ENCODE assay signal across 28 mouse cellular contexts in the genomic region with DNA sequence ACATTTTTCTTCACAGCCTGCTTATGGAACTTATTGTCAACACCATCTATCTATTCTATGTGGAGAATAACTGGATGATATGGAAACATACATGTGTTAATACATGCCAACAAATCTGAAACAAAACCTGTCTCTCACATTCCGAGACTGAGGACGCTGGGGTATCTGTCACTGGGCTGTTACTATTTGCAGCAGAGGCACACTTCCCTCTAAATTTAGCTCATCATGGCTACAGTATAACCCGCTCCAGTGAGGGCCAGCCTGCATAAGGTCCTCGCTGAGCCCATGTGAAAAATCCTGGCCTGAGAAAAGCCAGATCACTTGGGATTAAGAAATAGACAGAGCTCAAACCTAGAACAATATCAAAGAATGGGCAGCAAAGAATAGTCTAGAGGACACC. TPM values are rescaled to one million over a fixed set of nuclear protein-coding genes. Genes with fewer than 3 reads are reported as not detected.
DNase-seq lines count a peak whose midpoint lies in the region; ATAC-seq and TF ChIP-seq lines count a peak whose summit lies in the region.
"Had no signal": no experiment of that assay in that cellular context is flagged by ENCODE, and none has a peak within 500 bp of the region (broad histone marks: within the 10 kb centered on the region; RNA-seq: fewer than 3 reads in every experiment).

No protein-coding gene starts in this region.

- no peak for TF ChIP-seq CTCF in intestine, postnatal 0 days (IDR thresholded peaks at IDR 0.05; ENCODE audit: low read depth)

- H3K9me3 ChIP-seq in heart, embryonic 13.5 days = no peaks in the 10 kb centered on the region
- H3K9me3 ChIP-seq in intestine, postnatal 0 days (ENCODE audit: control insufficient read depth) = no peaks in the 10 kb centered on the region
- H3K9me3 ChIP-seq: forebrain, embryonic 12.5 days; hindbrain, embryonic 15.5 days; liver, embryonic 13.5 days; megakaryocyte, embryonic 14.5 days; midbrain, embryonic 12.5 days; neural tube, embryonic 13.5 days; stomach, embryonic 15.5 days had no signal

- peak overlapping the region; percentile 28; the same call in 1 of the 2 replicates for H3K9ac ChIP-seq in heart, embryonic 13.5 days
- no peak overlapping the region for H3K9ac ChIP-seq in intestine, postnatal 0 days (ENCODE audit: low read depth, low read length)
- H3K9ac ChIP-seq: forebrain, embryonic 12.5 days; forebrain, postnatal 0 days; hindbrain, embryonic 15.5 days; liver, embryonic 13.5 days; midbrain, embryonic 12.5 days; neural tube, embryonic 13.5 days; stomach, embryonic 15.5 days had no signal

- peak overlapping the region; percentile 92 for H3K27ac ChIP-seq in heart, embryonic 13.5 days (replicated peaks)
- no peak overlapping the region for H3K27ac ChIP-seq in intestine, postnatal 0 days (ENCODE audit: low read depth, low read length)
- H3K27ac ChIP-seq: forebrain, embryonic 12.5 days; hindbrain, embryonic 15.5 days; liver, embryonic 13.5 days; midbrain, embryonic 12.5 days; neural tube, embryonic 13.5 days; stomach, embryonic 15.5 days had no signal

- intact Hi-C loops in heart, postnatal 10 days (cut with DNase I) = loop anchor here (2.0 kb wide), 1 partner anchor 20 kb away; a partner anchor contains a TSS

- H3K27me3 ChIP-seq in heart, embryonic 13.5 days (replicated peaks) = no peaks in the 10 kb centered on the region
- no peaks in the 10 kb centered on the region for H3K27me3 ChIP-seq in intestine, postnatal 0 days (replicated peaks; ENCODE audit: control insufficient read depth, insufficient read depth, low read length)
- H3K27me3 ChIP-seq: forebrain, embryonic 12.5 days; hindbrain, embryonic 15.5 days; liver, embryonic 13.5 days; megakaryocyte, embryonic 14.5 days; midbrain, embryonic 12.5 days; neural tube, embryonic 13.5 days; stomach, embryonic 15.5 days had no signal

- H3K4me2 ChIP-seq in heart, embryonic 13.5 days = peak overlapping the region; percentile 47
- H3K4me2 ChIP-seq in intestine, postnatal 0 days (replicated peaks; ENCODE audit: low read depth) = no peak overlapping the region
- H3K4me2 ChIP-seq: forebrain, embryonic 12.5 days; hindbrain, embryonic 15.5 days; liver, embryonic 13.5 days; midbrain, embryonic 12.5 days; neural tube, embryonic 13.5 days; stomach, embryonic 15.5 days had no signal

- H3K4me1 ChIP-seq in heart, embryonic 13.5 days = peaks cover 50% of the 10 kb centered on the region
- H3K4me1 ChIP-seq in intestine, postnatal 0 days (replicated peaks; ENCODE audit: control insufficient read depth, insufficient read depth, low read length) = peaks cover 2% of the 10 kb centered on the region; the same call in 1 of the 2 replicates
- H3K4me1 ChIP-seq: forebrain, embryonic 12.5 days; hindbrain, embryonic 15.5 days; liver, embryonic 13.5 days; midbrain, embryonic 12.5 days; stomach, embryonic 15.5 days had no signal

- peaks cover 36% of the 10 kb centered on the region for H3K36me3 ChIP-seq in heart, embryonic 13.5 days
- H3K36me3 ChIP-seq in intestine, postnatal 0 days (ENCODE audit: control insufficient read depth, insufficient read depth) = no peaks in the 10 kb centered on the region; the same call in 1 of the 2 replicates
- H3K36me3 ChIP-seq: liver, embryonic 13.5 days had no signal

- WGBS in heart, embryonic 13.5 days = 38% methylated on average over 4 of the region's 4 CpGs
- 85% methylated on average over 4 of the region's 4 CpGs for WGBS in intestine, postnatal 0 days

- DNase-seq in gastrocnemius, postnatal 25 days = peak; percentile 16
- no peak for DNase-seq in gastrocnemius, adult 8-10 months (ENCODE audit: low spot score in 2 of 2)
- DNase-seq in heart, adult 9 months (ENCODE audit: low spot score in 2 of 2) = peak; percentile 34 to 42
- DNase-seq in heart, postnatal 10 days = peak; percentile 42 to 43
- no peak for DNase-seq in kidney, adult 9 months
- no peak for DNase-seq in layer of hippocampus, adult 11-12 months (ENCODE audit: low spot score)
- DNase-seq: adrenal gland, postnatal 14 days; cerebellum, adult 11-12 months; cerebellum, adult 9-11 months; forebrain, postnatal 0 days; kidney, adult 18-20 months; kidney, postnatal 36 days; layer of hippocampus, postnatal 36 days; left cerebral cortex, postnatal 4 days; liver, embryonic 13.5 days; lung, adult 18-20 months; lung, postnatal 4 days; right cerebral cortex, postnatal 14 days had no signal

- ATAC-seq in heart, embryonic 13.5 days (ENCODE audit: extremely low read depth, insufficient number of reproducible peaks, low FRiP score, low TSS enrichment) = no peak
- ATAC-seq in intestine, postnatal 0 days = no peak
- ATAC-seq: forebrain, postnatal 0 days; lung, postnatal 0 days had no signal

- peak overlapping the region; percentile 26 for H3K4me3 ChIP-seq in heart, embryonic 13.5 days
- H3K4me3 ChIP-seq in intestine, postnatal 0 days (ENCODE audit: low read depth, low read length) = no peak overlapping the region
- H3K4me3 ChIP-seq: erythroblast, embryonic 14.5 days; forebrain, embryonic 12.5 days; hindbrain, embryonic 15.5 days; liver, embryonic 13.5 days; megakaryocyte, embryonic 14.5 days; midbrain, embryonic 12.5 days; neural tube, embryonic 13.5 days; stomach, embryonic 15.5 days had no signal

RNA-seq across cellular contexts. Expression of a gene that starts 19.7 kb away (rescaled TPM):
- total RNA-seq in gastrocnemius, postnatal 25 days (2021) = 1 to 10 TPM; 6.3 to 6.4 TPM
- 1 to 10 TPM; 4.0 to 6.6 (median 5.7) TPM for total RNA-seq in gastrocnemius, adult 8-10 months (2022)
- 25.8 and 25.9 TPM in 2 replicates for polyA plus RNA-seq in heart, embryonic 13.5 days (2015; fragmentation: Nextera tagmentation; extraction: Ambion mirVana)
- 10 to 100 TPM; 19.7 to 23.8 TPM for total RNA-seq in heart, postnatal 10 days (2021)
- 25.8 and 26.6 TPM in 2 replicates for polyA plus RNA-seq in intestine, postnatal 0 days (2015; fragmentation: Nextera tagmentation; extraction: Ambion mirVana)

RNA-seq across cellular contexts. Expression of a gene that starts 20.7 kb away (rescaled TPM):
- total RNA-seq in gastrocnemius, postnatal 25 days (2021) = 100 to 1,000 TPM in 1 of 2 experiments, 10 to 100 TPM in 1; 83.3 to 127 TPM
- total RNA-seq in gastrocnemius, adult 8-10 months (2022) = 100 to 1,000 TPM in 3 of 4 experiments, 10 to 100 TPM in 1; 96.8 to 117 (median 106) TPM
- 201 and 202 TPM in 2 replicates for polyA plus RNA-seq in heart, embryonic 13.5 days (2015; fragmentation: Nextera tagmentation; extraction: Ambion mirVana)
- total RNA-seq in heart, postnatal 10 days (2021) = 100 to 1,000 TPM; 137 to 153 TPM
- polyA plus RNA-seq in intestine, postnatal 0 days (2015; fragmentation: Nextera tagmentation; extraction: Ambion mirVana) = 71.9 and 75.3 TPM in 2 replicates

Comparison
In these comparisons a context has a peak if more than half of its experiments do, and no peak if none do; other contexts are left out.
1. DNase-seq: peak in gastrocnemius, postnatal 25 days (single experiment), heart, adult 9 months (2 of 2) and heart, postnatal 10 days (2 of 2); none in gastrocnemius, adult 8-10 months (0 of 2), kidney, adult 9 months (single experiment) and layer of hippocampus, adult 11-12 months (single experiment).